Mouse (Mus musculus) testis, adult 2 months (tissue): ENCODE results near the gene Fkbp8.

ENCODE experiments used
- CTCF ChIP-seq: fragments of 200-500 bp; IDR thresholded peaks from 2 replicates; pipeline ENCODE4 v1.5.1; 2012; ENCODE audit warnings: low read depth, mild to moderate bottlenecking, inconsistent platforms, low read length, moderate library complexity; ENCODE audit not compliant: control insufficient read depth, insufficient read depth, insufficient replicate concordance
- POLR2A ChIP-seq: fragments of 200-500 bp; IDR thresholded peaks from 2 replicates; pipeline ENCODE4 v1.6.1; 2012; ENCODE audit warnings: low read depth, mild to moderate bottlenecking, inconsistent platforms, low read length, moderate library complexity; ENCODE audit not compliant: control insufficient read depth

DNA sequence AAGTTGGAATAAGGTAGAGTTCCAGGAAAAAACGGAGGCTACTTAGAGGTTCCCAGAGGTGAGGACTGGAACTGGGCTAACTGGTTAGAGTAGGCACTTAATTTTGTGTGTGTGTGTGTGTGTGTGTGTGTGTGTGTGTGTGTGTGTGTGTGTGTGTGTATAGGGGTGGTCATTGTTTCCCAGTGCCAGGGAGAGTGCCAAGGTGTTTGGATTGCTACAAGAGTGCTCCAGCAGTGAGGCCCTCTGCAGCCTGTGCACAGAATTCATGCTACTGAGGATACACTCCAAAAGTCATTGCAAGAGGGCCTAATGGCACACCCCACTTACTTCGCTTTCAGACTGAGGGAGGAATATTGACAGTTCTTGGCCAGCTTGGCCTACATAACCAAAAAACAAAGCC, 44.6 kb upstream of the Fkbp8 start:
- TF ChIP-seq POLR2A (no peak), CTCF (no peak)
